Mouse (Mus musculus): ENCODE results near the gene E130208F15Rik. TPM values are rescaled to one million over a fixed set of nuclear protein-coding genes. Genes with fewer than 3 reads are reported as not detected.

The E130208F15Rik gene
- polyA plus RNA-seq, 1 experiment from 2014 or later: 2.1 TPM

- H3K36me3 ChIP-seq: no peaks in the 10 kb centered on the region
- 70% methylated on average over 15 of the region's 15 CpGs for WGBS
- H3K27ac ChIP-seq: no peak overlapping the region
- no peak overlapping the region for H3K4me3 ChIP-seq
- DNase-seq (ENCODE audit: low spot score): no peak
- H3K4me1 ChIP-seq: peaks cover 19% of the 10 kb centered on the region
- no peaks in the 10 kb centered on the region for H3K9me3 ChIP-seq (replicated peaks)
- H3K27me3 ChIP-seq (ENCODE audit: low read depth, poor library complexity, severe bottlenecking): 0 out of 2 replicates have a peak, but pooled peaks cover 9% of the 10 kb centered on the region
Measured at GRCm38 (mm10) chr7:30327140-30327539, 5.6 kb downstream of the E130208F15Rik start.

GRCm38 (mm10) chr7:30328379-30328778 is 6.8 kb downstream of the E130208F15Rik start:
- H3K27me3 ChIP-seq (ENCODE audit: low read depth, poor library complexity, severe bottlenecking): peaks cover 21% of the 10 kb centered on the region
- 51% methylated on average over 10 of the region's 10 CpGs for WGBS
- no peak for DNase-seq (ENCODE audit: low spot score)
- no peak overlapping the region for H3K27ac ChIP-seq
- H3K4me1 ChIP-seq: peaks cover 13% of the 10 kb centered on the region; the same call in 1 of the 2 replicates
- no peaks in the 10 kb centered on the region for H3K9me3 ChIP-seq (replicated peaks)
- H3K36me3 ChIP-seq: no peaks in the 10 kb centered on the region
- H3K4me3 ChIP-seq: no peak overlapping the region

- WGBS: 5% methylated on average over 13 of the region's 13 CpGs
- Histone ChIP-seq H3K4me3 (no peak overlapping the region), H3K36me3 (no peaks in the 10 kb centered on the region), H3K27ac (no peak overlapping the region), H3K4me1 (peaks cover 13% of the 10 kb centered on the region; the same call in 1 of the 2 replicates), H3K9me3 (replicated peaks) (no peaks in the 10 kb centered on the region), H3K27me3 (ENCODE audit: low read depth, poor library complexity, severe bottlenecking) (peaks cover 49% of the 10 kb centered on the region)
- DNase-seq (ENCODE audit: low spot score): peak; percentile 73
Measured at GRCm38 (mm10) chr7:30331887-30332286, 10.3 kb downstream of the E130208F15Rik start.

- Histone ChIP-seq H3K36me3 (no peaks in the 10 kb centered on the region), H3K4me1 (peaks cover 9% of the 10 kb centered on the region; the same call in 1 of the 2 replicates), H3K27me3 (ENCODE audit: low read depth, poor library complexity, severe bottlenecking) (peaks cover 44% of the 10 kb centered on the region), H3K27ac (no peak overlapping the region), H3K9me3 (replicated peaks) (no peaks in the 10 kb centered on the region), H3K4me3 (no peak overlapping the region)
- DNase-seq (ENCODE audit: low spot score): no peak
- 67% methylated on average over 18 of the region's 18 CpGs for WGBS
Measured at GRCm38 (mm10) chr7:30332622-30333259, 11.2 kb downstream of the E130208F15Rik start.

- Histone ChIP-seq H3K9me3 (replicated peaks) (no peaks in the 10 kb centered on the region), H3K27ac (no peak overlapping the region), H3K36me3 (no peaks in the 10 kb centered on the region), H3K4me3 (no peak overlapping the region), H3K4me1 (peaks cover 9% of the 10 kb centered on the region; the same call in 1 of the 2 replicates), H3K27me3 (ENCODE audit: low read depth, poor library complexity, severe bottlenecking) (peaks cover 41% of the 10 kb centered on the region)
- WGBS: 86% methylated on average over 4 of the region's 4 CpGs
- no peak for DNase-seq (ENCODE audit: low spot score)
Measured at GRCm38 (mm10) chr7:30333436-30333835, 11.9 kb downstream of the E130208F15Rik start.

GRCm38 (mm10) chr7:30334563-30334962 is 13.0 kb downstream of the E130208F15Rik start:
- Histone ChIP-seq H3K9me3 (replicated peaks) (no peaks in the 10 kb centered on the region), H3K4me3 (no peak overlapping the region), H3K27me3 (ENCODE audit: low read depth, poor library complexity, severe bottlenecking) (peaks cover 40% of the 10 kb centered on the region), H3K36me3 (no peaks in the 10 kb centered on the region), H3K27ac (no peak overlapping the region), H3K4me1 (peaks cover 9% of the 10 kb centered on the region; the same call in 1 of the 2 replicates)
- no peak for DNase-seq (ENCODE audit: low spot score)
- 66% methylated on average over 5 of the region's 5 CpGs for WGBS

- Histone ChIP-seq H3K4me3 (no peak overlapping the region), H3K36me3 (no peaks in the 10 kb centered on the region), H3K4me1 (peaks cover 9% of the 10 kb centered on the region; the same call in 1 of the 2 replicates), H3K27me3 (ENCODE audit: low read depth, poor library complexity, severe bottlenecking) (peaks cover 40% of the 10 kb centered on the region), H3K9me3 (replicated peaks) (no peaks in the 10 kb centered on the region), H3K27ac (no peak overlapping the region)
- WGBS: 81% methylated on average over 6 of the region's 6 CpGs
- DNase-seq (ENCODE audit: low spot score): no peak
Measured at GRCm38 (mm10) chr7:30335688-30336087, 14.1 kb downstream of the E130208F15Rik start.

- Histone ChIP-seq H3K4me1 (peaks cover 8% of the 10 kb centered on the region; the same call in 1 of the 2 replicates), H3K36me3 (no peaks in the 10 kb centered on the region), H3K27me3 (ENCODE audit: low read depth, poor library complexity, severe bottlenecking) (peaks cover 40% of the 10 kb centered on the region), H3K4me3 (no peak overlapping the region), H3K27ac (no peak overlapping the region), H3K9me3 (replicated peaks) (no peaks in the 10 kb centered on the region)
- 5% methylated on average over 9 of the region's 9 CpGs for WGBS
- peak; percentile 84 for DNase-seq (ENCODE audit: low spot score)
Measured at GRCm38 (mm10) chr7:30336384-30336783, 14.8 kb downstream of the E130208F15Rik start.

- Histone ChIP-seq H3K4me1 (peaks cover 8% of the 10 kb centered on the region; the same call in 1 of the 2 replicates), H3K36me3 (no peaks in the 10 kb centered on the region), H3K27ac (no peak overlapping the region), H3K4me3 (no peak overlapping the region), H3K9me3 (replicated peaks) (no peaks in the 10 kb centered on the region), H3K27me3 (ENCODE audit: low read depth, poor library complexity, severe bottlenecking) (peaks cover 16% of the 10 kb centered on the region)
- no peak for DNase-seq (ENCODE audit: low spot score)
- 76% methylated on average over 5 of the region's 5 CpGs for WGBS
Measured at GRCm38 (mm10) chr7:30339432-30340109, 18.0 kb downstream of the E130208F15Rik start.

- 28% methylated on average over 21 of the region's 21 CpGs for WGBS
- Histone ChIP-seq H3K36me3 (no peaks in the 10 kb centered on the region), H3K4me3 (no peak overlapping the region), H3K4me1 (peaks cover 8% of the 10 kb centered on the region; the same call in 1 of the 2 replicates), H3K9me3 (replicated peaks) (no peaks in the 10 kb centered on the region), H3K27me3 (ENCODE audit: low read depth, poor library complexity, severe bottlenecking) (peaks cover 37% of the 10 kb centered on the region), H3K27ac (no peak overlapping the region)
- peak; percentile 90 for DNase-seq (ENCODE audit: low spot score)
Measured at GRCm38 (mm10) chr7:30346635-30347379, 25.3 kb downstream of the E130208F15Rik start.

- Histone ChIP-seq H3K27ac (no peak overlapping the region), H3K36me3 (no peaks in the 10 kb centered on the region), H3K27me3 (ENCODE audit: low read depth, poor library complexity, severe bottlenecking) (peaks cover 37% of the 10 kb centered on the region), H3K9me3 (replicated peaks) (no peaks in the 10 kb centered on the region), H3K4me3 (no peak overlapping the region), H3K4me1 (peaks cover 8% of the 10 kb centered on the region; the same call in 1 of the 2 replicates)
- 2% methylated on average over 30 of the region's 30 CpGs for WGBS
- DNase-seq (ENCODE audit: low spot score): peak; percentile 81
Measured at GRCm38 (mm10) chr7:30347828-30348227, 26.3 kb downstream of the E130208F15Rik start.

- Histone ChIP-seq H3K27ac (no peak overlapping the region), H3K4me3 (no peak overlapping the region), H3K9me3 (replicated peaks) (no peaks in the 10 kb centered on the region), H3K4me1 (peaks cover 9% of the 10 kb centered on the region; the same call in 1 of the 2 replicates), H3K27me3 (ENCODE audit: low read depth, poor library complexity, severe bottlenecking) (peaks cover 20% of the 10 kb centered on the region), H3K36me3 (peaks cover 9% of the 10 kb centered on the region; the same call in 1 of the 2 replicates)
- peak; percentile 63 for DNase-seq (ENCODE audit: low spot score)
- 20% methylated on average over 6 of the region's 6 CpGs for WGBS
Measured at GRCm38 (mm10) chr7:30353279-30353822, 31.8 kb downstream of the E130208F15Rik start.
